Mouse (Mus musculus): ENCODE measurements at regions not wholly inside any gene's neighbourhood (a gene's known extent, or its start where the extent isn't known, plus 50 kb on each side); places are given as distances from the start of the nearest gene placed in this dataset.

GRCm38 (mm10) chr16:26231110-26231509, 125.5 kb upstream of the P3h2 start:
- 94% methylated on average over 1 of the region's 1 CpGs for WGBS
- no peaks in the 10 kb centered on the region for H3K4me1 ChIP-seq
- no peak for ATAC-seq (ENCODE audit: low FRiP score)

DNA sequence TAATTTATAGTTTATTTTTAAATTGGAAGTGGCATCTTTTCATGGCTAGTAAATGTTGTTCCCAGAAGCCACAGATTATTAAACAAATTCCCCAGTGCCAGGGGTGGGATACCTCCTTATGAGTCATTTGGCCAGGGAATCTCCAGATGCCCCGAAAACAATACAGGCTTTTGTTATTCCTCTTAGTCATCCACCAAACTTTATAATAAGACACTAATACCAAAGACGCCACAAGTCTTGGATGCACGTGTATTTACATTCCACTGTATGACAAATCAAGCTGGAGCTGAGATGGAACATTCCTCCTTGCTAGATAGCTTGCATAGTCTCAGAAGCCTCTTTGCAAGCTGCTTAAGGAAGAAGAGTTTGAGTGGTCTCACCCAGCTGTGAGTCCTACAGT, 105.8 kb upstream of the P3h2 start:
- no peak overlapping the region for H3K27ac ChIP-seq
- no peaks in the 10 kb centered on the region for H3K9me3 ChIP-seq (replicated peaks)
- no peak overlapping the region for H3K9ac ChIP-seq
- 86% methylated on average over 3 of the region's 3 CpGs for WGBS
- no peak overlapping the region for H3K4me3 ChIP-seq
- ATAC-seq (ENCODE audit: low FRiP score) = no peak
- H3K4me2 ChIP-seq (replicated peaks) = no peak overlapping the region
- H3K4me1 ChIP-seq = no peaks in the 10 kb centered on the region
- no peaks in the 10 kb centered on the region for H3K27me3 ChIP-seq
- H3K36me3 ChIP-seq = no peaks in the 10 kb centered on the region

More at GRCm38 (mm10) chr16:26231110-26231509, 125.5 kb upstream of the P3h2 start:
- H3K4me2 ChIP-seq (replicated peaks) = no peak overlapping the region
- no peak overlapping the region for H3K4me3 ChIP-seq
- no peaks in the 10 kb centered on the region for H3K36me3 ChIP-seq
- H3K9me3 ChIP-seq (replicated peaks) = no peaks in the 10 kb centered on the region
- no peak overlapping the region for H3K27ac ChIP-seq
- no peaks in the 10 kb centered on the region for H3K27me3 ChIP-seq
- H3K9ac ChIP-seq = no peak overlapping the region

DNA sequence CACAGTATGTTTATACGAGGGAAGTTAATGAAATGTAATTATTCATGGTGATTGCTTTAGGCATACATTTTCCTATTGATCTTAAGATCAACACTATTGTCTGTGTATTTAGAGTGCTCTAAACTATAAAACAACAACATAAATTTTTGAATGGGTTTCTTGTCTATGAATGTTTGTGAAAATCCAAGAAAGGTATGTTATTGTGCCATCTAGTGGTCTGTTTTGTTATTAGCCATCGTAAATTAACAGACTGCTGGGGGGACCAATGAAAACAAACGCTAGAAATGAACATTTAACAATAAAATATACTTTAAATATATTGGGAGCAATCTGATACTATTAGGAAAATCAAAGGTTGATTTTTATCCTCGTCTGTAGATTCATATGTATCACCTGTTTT, 93.5 kb upstream of the P3h2 start:
- H3K4me2 ChIP-seq (replicated peaks) = no peak overlapping the region
- H3K9ac ChIP-seq = no peak overlapping the region
- no peak overlapping the region for H3K4me3 ChIP-seq
- no peaks in the 10 kb centered on the region for H3K4me1 ChIP-seq
- WGBS = 21% methylated on average over 4 of the region's 4 CpGs
- no peak for ATAC-seq (ENCODE audit: low FRiP score)
- H3K27me3 ChIP-seq = no peaks in the 10 kb centered on the region
- H3K27ac ChIP-seq = no peak overlapping the region
- H3K9me3 ChIP-seq (replicated peaks) = no peaks in the 10 kb centered on the region
- H3K36me3 ChIP-seq = no peaks in the 10 kb centered on the region

DNA sequence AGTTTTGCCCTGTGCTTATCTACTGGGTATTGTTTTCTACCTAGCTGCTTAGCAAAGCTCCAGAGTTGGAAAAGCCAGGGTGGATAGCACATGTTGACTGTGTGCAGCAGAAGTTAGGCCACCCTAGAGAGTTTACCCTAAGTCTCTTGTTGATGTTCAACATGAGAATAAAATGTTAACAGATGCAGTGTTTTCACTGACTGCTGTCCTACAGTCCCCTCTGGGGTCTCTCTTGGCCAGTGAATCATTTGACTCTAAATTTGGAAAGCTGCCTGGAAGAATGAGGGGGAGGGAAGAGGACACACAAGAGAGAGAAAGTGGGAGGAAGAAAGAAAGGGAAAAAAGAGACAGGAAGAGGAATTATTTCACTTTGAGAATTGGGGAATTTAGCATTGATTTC, 90.8 kb upstream of the P3h2 start:
- Histone ChIP-seq H3K27ac (no peak overlapping the region), H3K4me2 (replicated peaks) (no peak overlapping the region), H3K36me3 (no peaks in the 10 kb centered on the region), H3K4me3 (no peak overlapping the region), H3K27me3 (no peaks in the 10 kb centered on the region), H3K9me3 (replicated peaks) (no peaks in the 10 kb centered on the region), H3K9ac (no peak overlapping the region), H3K4me1 (no peaks in the 10 kb centered on the region)
- ATAC-seq (ENCODE audit: low FRiP score) = no peak

DNA sequence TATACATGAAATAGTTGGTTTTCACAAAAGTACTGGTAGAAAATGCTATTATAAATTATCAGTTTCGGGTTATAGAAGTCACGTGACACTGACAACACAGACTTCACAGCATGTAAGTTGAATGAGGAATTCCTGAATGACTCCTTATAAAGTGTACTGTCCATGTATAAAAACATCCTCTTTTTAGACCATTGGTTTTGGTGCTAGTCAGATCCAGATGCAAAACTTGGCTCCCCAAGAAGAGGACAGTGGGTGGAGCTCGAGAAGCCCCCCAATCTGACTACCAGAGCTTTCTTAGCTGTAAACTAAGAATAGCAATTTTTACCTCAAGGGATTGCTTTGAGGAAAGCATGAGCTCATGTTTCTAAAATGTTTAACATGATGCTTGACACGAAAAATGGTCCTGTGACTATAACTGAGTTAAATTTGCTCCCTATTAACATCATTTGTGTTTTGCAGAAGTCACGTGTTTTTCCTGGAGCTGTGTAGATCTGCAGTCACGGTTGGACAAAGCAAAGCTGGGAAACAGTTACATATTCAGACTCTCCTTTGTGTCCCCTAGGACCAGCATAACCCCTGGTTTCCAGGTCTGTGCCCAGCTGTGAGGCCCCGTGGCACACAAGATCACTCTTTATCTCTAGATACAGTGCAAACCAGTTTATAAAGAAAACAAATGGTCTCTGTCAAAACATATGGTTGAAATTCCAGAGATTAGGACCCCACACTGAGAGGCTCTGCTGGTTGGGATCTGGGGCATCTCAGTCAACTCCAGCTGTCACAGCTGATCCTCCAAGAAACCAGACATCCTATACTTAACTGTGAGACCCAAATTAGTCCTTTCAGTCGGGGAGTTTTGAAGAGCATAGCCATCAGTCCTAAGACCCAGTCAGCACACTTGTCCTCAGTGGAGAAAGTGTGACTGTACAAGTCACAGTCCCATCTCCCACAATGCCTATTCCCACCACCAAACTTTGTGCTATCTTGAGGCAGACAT, 80.0 kb upstream of the P3h2 start:
- WGBS = 51% methylated on average over 8 of the region's 8 CpGs
- H3K27ac ChIP-seq = no peak overlapping the region
- no peak for ATAC-seq (ENCODE audit: low FRiP score)
- H3K4me2 ChIP-seq (replicated peaks) = no peak overlapping the region
- no peaks in the 10 kb centered on the region for H3K9me3 ChIP-seq (replicated peaks)
- H3K27me3 ChIP-seq = no peaks in the 10 kb centered on the region
- no peak overlapping the region for H3K9ac ChIP-seq
- peaks cover 5% of the 10 kb centered on the region; the same call in 1 of the 2 replicates for H3K4me1 ChIP-seq
- H3K36me3 ChIP-seq = no peaks in the 10 kb centered on the region
- H3K4me3 ChIP-seq = no peak overlapping the region

DNA sequence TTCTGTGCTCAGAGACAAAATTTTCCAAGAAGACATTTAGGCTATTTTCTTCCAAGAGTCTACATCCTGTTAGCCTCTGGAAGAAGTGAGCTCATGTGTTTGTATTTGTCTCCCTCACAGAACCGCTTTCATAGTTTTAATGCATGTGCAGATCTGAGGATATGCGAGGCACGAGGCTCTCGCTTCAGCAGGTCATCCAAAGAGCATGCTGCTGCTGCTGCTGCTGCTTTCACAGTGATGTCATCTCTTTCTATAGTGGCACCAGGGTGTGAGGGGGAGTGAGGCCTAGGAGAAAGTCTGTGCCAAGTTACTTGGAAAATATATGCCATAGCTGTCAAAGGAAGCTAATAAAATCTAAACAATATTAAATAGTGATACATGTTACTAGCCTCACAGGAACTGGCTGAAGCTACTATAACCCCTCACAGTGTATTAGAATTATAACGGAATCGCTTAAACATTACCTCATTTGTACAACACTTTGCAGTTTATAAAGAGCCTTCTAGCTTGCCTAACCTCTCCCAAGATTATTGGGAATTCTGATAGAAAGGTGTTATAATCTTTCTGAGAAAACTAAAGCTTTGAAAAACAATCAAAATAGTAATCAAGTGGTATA, 79.2 kb upstream of the P3h2 start:
- no peaks in the 10 kb centered on the region for H3K36me3 ChIP-seq
- WGBS = 61% methylated on average over 6 of the region's 6 CpGs
- ATAC-seq (ENCODE audit: low FRiP score) = no peak
- no peak overlapping the region for H3K4me2 ChIP-seq (replicated peaks)
- no peak overlapping the region for H3K4me3 ChIP-seq
- peaks cover 5% of the 10 kb centered on the region; the same call in 1 of the 2 replicates for H3K4me1 ChIP-seq
- no peak overlapping the region for H3K27ac ChIP-seq
- H3K9ac ChIP-seq = no peak overlapping the region
- H3K9me3 ChIP-seq (replicated peaks) = no peaks in the 10 kb centered on the region
- H3K27me3 ChIP-seq = no peaks in the 10 kb centered on the region

DNA sequence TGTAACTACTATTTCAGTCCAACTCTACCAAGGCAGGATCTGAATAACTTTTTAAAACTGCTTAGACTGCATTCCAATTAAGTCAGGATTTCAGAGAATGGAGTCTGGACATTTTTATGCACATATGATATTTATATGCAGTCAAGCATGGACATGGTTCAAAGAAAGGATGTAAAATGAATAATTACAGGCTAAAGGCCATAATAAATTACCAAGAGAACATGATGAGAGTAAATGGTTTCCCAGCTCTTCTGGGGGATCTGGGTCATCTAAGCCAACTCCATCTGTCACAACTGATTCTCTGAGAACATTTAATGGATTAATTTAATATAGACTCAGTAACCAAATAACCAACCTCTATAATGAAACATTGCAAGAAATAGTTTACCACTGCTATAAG, 77.9 kb upstream of the P3h2 start:
- Histone ChIP-seq H3K9ac (no peak overlapping the region), H3K4me3 (no peak overlapping the region), H3K27ac (no peak overlapping the region), H3K27me3 (no peaks in the 10 kb centered on the region), H3K9me3 (replicated peaks) (no peaks in the 10 kb centered on the region), H3K4me2 (replicated peaks) (no peak overlapping the region), H3K4me1 (peaks cover 5% of the 10 kb centered on the region; the same call in 1 of the 2 replicates), H3K36me3 (no peaks in the 10 kb centered on the region)
- ATAC-seq (ENCODE audit: low FRiP score) = no peak

DNA sequence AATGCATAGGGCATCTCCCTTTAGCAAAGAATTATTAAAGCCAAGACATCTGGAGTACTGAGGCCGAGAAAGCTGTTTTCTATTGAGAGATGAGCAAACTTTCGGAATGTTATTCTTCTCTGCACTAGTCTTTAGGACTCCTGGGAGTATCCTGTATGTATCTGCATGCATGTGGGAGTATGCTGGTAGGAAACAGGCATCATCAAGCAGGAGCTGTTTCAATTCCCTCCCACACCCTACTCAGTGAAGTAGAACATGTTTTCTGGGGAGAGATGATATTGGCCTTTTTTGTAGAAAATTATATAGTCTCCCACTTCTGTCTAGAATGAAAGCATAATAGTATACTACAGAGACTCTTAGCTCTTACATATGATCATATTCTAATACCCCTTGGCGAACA, 76.1 kb upstream of the P3h2 start:
- Histone ChIP-seq H3K9ac (no peak overlapping the region), H3K9me3 (replicated peaks) (no peaks in the 10 kb centered on the region), H3K27ac (no peak overlapping the region), H3K27me3 (no peaks in the 10 kb centered on the region), H3K4me2 (replicated peaks) (no peak overlapping the region), H3K36me3 (no peaks in the 10 kb centered on the region), H3K4me1 (peaks cover 5% of the 10 kb centered on the region; the same call in 1 of the 2 replicates), H3K4me3 (no peak overlapping the region)
- no peak for ATAC-seq (ENCODE audit: low FRiP score)
- 81% methylated on average over 3 of the region's 3 CpGs for WGBS

DNA sequence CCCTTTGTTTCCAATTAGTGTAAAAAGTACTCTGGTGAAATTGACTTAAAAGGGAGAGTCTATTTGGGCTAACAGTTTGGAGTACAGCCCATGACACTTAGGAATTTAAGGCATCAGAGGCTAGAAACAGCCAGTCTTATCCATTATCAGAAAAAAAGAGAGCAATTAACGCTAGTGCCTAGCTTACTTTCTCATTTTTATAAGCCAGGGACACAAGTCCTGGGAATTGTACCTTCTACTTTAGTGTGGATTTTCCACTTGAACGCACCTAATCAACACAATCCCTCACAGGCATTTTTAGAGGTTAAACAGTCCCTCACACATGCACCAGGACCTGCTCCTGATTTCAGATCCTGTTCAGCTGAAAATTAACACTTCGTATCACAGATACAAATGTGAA, 65.9 kb upstream of the P3h2 start:
- Histone ChIP-seq H3K4me3 (no peak overlapping the region), H3K9me3 (replicated peaks) (no peaks in the 10 kb centered on the region), H3K4me1 (no peaks in the 10 kb centered on the region), H3K27me3 (no peaks in the 10 kb centered on the region), H3K36me3 (no peaks in the 10 kb centered on the region), H3K27ac (no peak overlapping the region), H3K9ac (no peak overlapping the region), H3K4me2 (replicated peaks) (no peak overlapping the region)
- WGBS = 70% methylated on average over 3 of the region's 3 CpGs
- ATAC-seq (ENCODE audit: low FRiP score) = no peak

DNA sequence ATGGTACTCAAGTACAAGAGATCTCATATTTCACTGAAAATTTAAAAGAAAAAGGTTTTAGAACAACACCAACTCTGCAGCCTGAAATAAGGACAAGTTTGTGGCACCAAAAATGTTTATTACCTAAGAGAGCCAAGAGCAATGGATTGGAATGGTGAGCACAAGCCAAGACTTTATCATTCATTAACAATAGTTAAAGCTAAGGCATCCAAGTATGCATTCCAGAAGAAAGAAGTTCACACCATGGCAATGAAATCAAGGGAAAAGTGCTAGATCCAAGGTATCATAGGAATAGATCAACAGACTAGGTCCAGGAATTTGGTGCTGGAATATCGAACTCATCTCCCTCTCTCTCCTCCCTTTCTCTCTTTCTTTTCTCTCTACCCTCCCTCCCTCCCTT, 63.8 kb upstream of the P3h2 start:
- Histone ChIP-seq H3K36me3 (no peaks in the 10 kb centered on the region), H3K9me3 (replicated peaks) (no peaks in the 10 kb centered on the region), H3K27me3 (no peaks in the 10 kb centered on the region), H3K4me3 (no peak overlapping the region), H3K4me2 (replicated peaks) (no peak overlapping the region), H3K9ac (no peak overlapping the region), H3K27ac (no peak overlapping the region), H3K4me1 (no peaks in the 10 kb centered on the region)
- 100% methylated on average over 1 of the region's 1 CpGs for WGBS
- ATAC-seq (ENCODE audit: low FRiP score) = no peak

DNA sequence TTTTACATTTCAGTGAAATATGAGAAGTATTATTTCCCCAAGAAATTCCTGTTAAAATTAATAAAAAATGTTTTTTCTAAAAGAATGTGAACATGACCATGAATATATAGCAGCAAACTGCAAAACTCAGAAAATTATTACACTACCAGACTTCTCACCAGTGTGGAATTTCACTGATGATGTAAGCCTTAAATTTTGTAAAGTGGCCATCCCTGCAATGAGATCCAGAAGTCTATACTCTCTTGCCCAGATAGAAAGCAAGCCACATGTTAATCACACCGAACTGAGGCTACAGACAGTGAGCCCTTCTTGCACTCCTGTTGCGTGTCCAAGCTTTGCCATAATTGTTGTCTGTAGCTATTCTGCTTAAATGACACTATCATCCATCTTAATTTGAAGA, 62.6 kb upstream of the P3h2 start:
- Histone ChIP-seq H3K36me3 (no peaks in the 10 kb centered on the region), H3K27me3 (no peaks in the 10 kb centered on the region), H3K4me2 (replicated peaks) (no peak overlapping the region), H3K4me1 (no peaks in the 10 kb centered on the region), H3K4me3 (no peak overlapping the region), H3K27ac (no peak overlapping the region), H3K9me3 (replicated peaks) (no peaks in the 10 kb centered on the region), H3K9ac (no peak overlapping the region)
- WGBS = 94% methylated on average over 2 of the region's 2 CpGs
- no peak for ATAC-seq (ENCODE audit: low FRiP score)

DNA sequence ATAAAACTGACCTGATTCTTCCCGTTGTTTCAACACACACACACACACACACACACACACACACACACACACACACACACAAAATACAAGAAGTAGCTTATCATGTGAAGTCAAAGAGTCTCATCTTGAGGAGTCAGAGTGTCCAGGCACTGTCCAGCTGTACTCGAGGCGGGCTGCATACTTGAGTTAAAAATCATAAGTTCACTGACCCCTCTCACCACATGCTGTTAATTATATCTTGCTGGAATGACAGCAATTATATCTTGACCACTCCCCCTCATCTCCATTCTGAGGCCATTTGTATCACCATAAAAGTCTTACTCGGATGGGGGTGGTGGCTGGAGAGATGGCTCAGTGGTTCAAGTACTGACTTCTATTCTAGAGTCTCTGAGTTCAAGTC, 58.5 kb upstream of the P3h2 start:
- Histone ChIP-seq H3K36me3 (no peaks in the 10 kb centered on the region), H3K9ac (no peak overlapping the region), H3K27ac (no peak overlapping the region), H3K9me3 (replicated peaks) (no peaks in the 10 kb centered on the region), H3K4me2 (replicated peaks) (no peak overlapping the region), H3K4me1 (no peaks in the 10 kb centered on the region), H3K27me3 (no peaks in the 10 kb centered on the region), H3K4me3 (no peak overlapping the region)
- ATAC-seq (ENCODE audit: low FRiP score) = no peak
- WGBS = 63% methylated on average over 4 of the region's 4 CpGs

- H3K36me3 ChIP-seq = no peaks in the 10 kb centered on the region
- H3K27me3 ChIP-seq = no peaks in the 10 kb centered on the region
- no peak for ATAC-seq (ENCODE audit: low FRiP score)
- 86% methylated on average over 2 of the region's 2 CpGs for WGBS
- no peak overlapping the region for H3K4me3 ChIP-seq
- no peaks in the 10 kb centered on the region for H3K9me3 ChIP-seq (replicated peaks)
- no peaks in the 10 kb centered on the region for H3K4me1 ChIP-seq
- no peak overlapping the region for H3K4me2 ChIP-seq (replicated peaks)
- H3K9ac ChIP-seq = no peak overlapping the region
- H3K27ac ChIP-seq = no peak overlapping the region
These were observed 57.8 kb upstream of the P3h2 start for GRCm38 (mm10) chr16:26163401-26163800.

Measured in hindbrain, embryonic 12.5 days (tissue).